Mouse (Mus musculus): ENCODE results near the gene Elk4. TPM values are rescaled to one million over a fixed set of nuclear protein-coding genes. Genes with fewer than 3 reads are reported as not detected.

The Elk4 gene
- polyA plus RNA-seq, 1 experiment from 2014 or later: 10.7 TPM

DNA sequence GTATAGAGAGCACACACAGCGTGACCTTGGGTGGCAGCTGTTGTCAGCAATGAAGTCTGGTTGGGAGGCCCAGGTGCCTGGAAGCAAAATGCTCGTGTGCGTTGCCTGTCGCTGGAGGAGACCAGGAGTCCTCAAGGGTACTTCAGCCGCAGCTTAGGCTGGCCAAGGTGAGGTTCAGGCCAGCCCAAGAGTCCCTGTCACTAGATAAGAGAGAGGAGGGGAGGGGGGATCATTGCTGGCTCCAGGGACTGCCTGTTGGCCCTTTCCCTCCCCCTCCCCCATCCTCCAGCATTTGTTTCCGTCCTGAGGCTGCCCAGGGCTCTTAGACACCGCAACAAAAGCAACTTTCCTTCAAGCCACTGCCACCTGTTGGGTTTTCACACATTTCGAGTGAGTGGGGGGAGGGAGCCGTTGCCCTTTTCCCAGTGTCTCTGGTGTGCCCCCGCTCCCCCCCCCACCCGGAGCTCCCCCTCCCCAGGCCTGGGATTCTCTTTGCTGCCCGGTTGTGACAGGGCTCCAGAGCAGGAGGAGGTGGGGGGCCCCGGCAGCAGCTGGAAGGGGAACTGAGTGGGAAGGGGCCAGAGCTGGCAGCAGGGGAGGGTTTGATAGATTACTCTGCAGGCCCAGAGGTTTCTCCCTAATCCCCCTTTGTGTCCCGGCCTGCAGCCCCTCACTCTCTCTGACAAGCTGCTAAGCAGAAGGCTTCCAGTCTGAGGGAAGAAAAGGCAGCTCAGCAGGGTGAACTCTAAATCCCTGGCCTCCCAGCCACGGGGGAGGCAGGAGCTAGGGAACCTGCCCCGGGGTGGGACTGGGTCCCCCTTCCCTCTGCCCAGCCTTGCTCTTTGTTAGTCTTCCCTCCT is 36.5 kb upstream of the Elk4 start:
- DNase-seq (no peak), ATAC-seq (peak; percentile 27; the same call in 1 of the 2 replicates)
- H3K27ac ChIP-seq (ENCODE audit: low read depth): peak overlapping the region; percentile 62
- peak overlapping the region; percentile 26 for H3K4me3 ChIP-seq (ENCODE audit: low read depth, low read length)
- H3K4me1 ChIP-seq (ENCODE audit: insufficient read depth): peaks cover 37% of the 10 kb centered on the region
- TF ChIP-seq CTCF (IDR thresholded peaks at IDR 0.05; ENCODE audit: low read depth): no peak
- no peak for TF ChIP-seq EP300 (IDR thresholded peaks at IDR 0.05; ENCODE audit: low read depth)
- H3K9ac ChIP-seq (replicated peaks): peak overlapping the region; percentile 53
- 9% methylated on average over 16 of the region's 16 CpGs for WGBS (ENCODE audit: insufficient replicate concordance)
- H3K36me3 ChIP-seq (replicated peaks; ENCODE audit: insufficient read depth, low read length): no peaks in the 10 kb centered on the region
- H3K4me2 ChIP-seq (ENCODE audit: low read depth, low read length): peak overlapping the region; percentile 62
- no peaks in the 10 kb centered on the region for H3K27me3 ChIP-seq (ENCODE audit: insufficient read depth, low read length)
- no peaks in the 10 kb centered on the region for H3K9me3 ChIP-seq (ENCODE audit: low read length)

GRCm38 (mm10) chr1:131971771-131972497 is 35.5 kb upstream of the Elk4 start:
- peaks cover 36% of the 10 kb centered on the region for H3K4me1 ChIP-seq (ENCODE audit: insufficient read depth)
- peak overlapping the region; percentile 15; the same call in 1 of the 2 replicates for H3K4me3 ChIP-seq (ENCODE audit: low read depth, low read length)
- peak overlapping the region; percentile 44; the same call in 1 of the 2 replicates for H3K9ac ChIP-seq (replicated peaks)
- H3K27me3 ChIP-seq (ENCODE audit: insufficient read depth, low read length): no peaks in the 10 kb centered on the region
- TF ChIP-seq EP300 (IDR thresholded peaks at IDR 0.05; ENCODE audit: low read depth) (no peak), CTCF (IDR thresholded peaks at IDR 0.05; ENCODE audit: low read depth) (no peak)
- H3K4me2 ChIP-seq (ENCODE audit: low read depth, low read length): peak overlapping the region; percentile 62
- H3K27ac ChIP-seq (ENCODE audit: low read depth): peak overlapping the region; percentile 64
- H3K36me3 ChIP-seq (replicated peaks; ENCODE audit: insufficient read depth, low read length): no peaks in the 10 kb centered on the region
- DNase-seq: no peak
- no peaks in the 10 kb centered on the region for H3K9me3 ChIP-seq (ENCODE audit: low read length)
- 50% methylated on average over 15 of the region's 15 CpGs for whole genome bisulfite sequencing (ENCODE audit: insufficient replicate concordance)
- ATAC-seq: 0 out of 2 replicates have a peak, but pooled peaks have one; percentile 1

DNA sequence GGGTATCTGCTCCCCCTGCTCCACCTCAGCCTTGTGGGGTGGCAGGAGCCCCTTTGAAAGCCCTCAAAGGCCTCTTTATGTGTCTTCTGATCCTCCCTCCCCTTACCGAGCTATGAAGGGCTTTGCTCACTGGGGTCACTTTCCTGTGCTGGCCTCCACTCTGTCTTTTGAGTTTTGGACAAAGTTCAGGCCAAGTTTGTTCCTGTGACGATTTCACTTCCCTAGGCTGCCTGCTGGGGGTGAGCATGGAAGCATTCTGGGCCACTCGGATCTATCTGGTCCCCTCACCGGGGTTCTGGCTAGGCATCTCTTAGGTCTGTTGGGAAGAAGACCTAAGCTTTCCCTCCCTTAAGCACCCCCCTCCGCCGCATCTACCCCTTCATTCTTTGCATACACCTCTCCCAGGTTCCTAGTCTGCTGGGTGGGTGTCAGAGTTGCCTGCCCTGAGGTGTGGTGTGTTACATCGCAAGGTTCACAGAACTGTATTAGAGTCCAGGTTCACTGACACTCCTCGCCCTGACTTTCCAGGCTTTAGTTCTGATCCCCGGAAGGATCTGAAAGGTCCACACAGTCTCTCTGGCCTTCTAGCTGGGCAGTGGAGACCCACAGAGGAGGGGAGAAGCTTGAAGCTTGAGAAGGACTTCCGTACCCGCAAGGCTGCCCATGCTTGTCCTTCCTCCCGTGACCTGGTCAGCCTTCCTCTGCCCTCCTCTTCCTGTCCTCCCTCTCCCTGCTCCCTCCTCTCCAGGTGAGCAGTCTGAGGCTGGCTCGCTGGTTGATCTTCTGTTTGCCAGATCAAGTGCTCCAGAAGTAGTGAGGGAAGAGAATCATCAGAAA is 34.7 kb upstream of the Elk4 start:
- Histone ChIP-seq H3K9ac (replicated peaks) (peak overlapping the region; percentile 46), H3K27ac (ENCODE audit: low read depth) (peak overlapping the region; percentile 64)
- peak; percentile 19; the same call in 1 of the 2 replicates for ATAC-seq

DNA sequence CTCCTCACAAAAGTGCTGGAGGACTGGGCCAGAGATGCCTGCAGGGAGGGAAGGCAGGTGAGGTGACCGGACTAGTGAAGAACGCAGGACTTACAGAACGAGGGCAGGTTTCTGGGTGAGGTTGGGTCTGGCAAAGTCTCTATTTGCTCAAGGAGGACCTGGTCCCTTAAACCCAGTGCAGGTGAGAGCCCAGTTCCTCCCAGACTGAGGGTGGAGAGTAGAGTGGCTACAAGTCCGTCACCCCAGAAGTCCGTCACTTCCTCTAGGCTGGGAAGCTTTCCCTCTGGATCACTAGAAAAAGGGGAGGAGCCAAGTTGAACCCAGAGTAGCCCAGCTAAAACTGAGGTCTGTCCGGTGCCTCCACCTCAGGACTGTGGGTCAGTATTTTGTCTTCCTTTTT is 33.4 kb upstream of the Elk4 start:
- TF ChIP-seq EP300 (IDR thresholded peaks at IDR 0.05; ENCODE audit: low read depth) (no peak), CTCF (IDR thresholded peaks at IDR 0.05; ENCODE audit: low read depth) (no peak)
- WGBS (ENCODE audit: insufficient replicate concordance): 78% methylated on average over 6 of the region's 6 CpGs
- no peak for DNase-seq
- Histone ChIP-seq H3K27ac (ENCODE audit: low read depth) (no peak overlapping the region), H3K9me3 (ENCODE audit: low read length) (no peaks in the 10 kb centered on the region), H3K4me1 (ENCODE audit: insufficient read depth) (peaks cover 36% of the 10 kb centered on the region), H3K36me3 (replicated peaks; ENCODE audit: insufficient read depth, low read length) (0 out of 2 replicates have a peak, but pooled peaks cover 4% of the 10 kb centered on the region), H3K27me3 (ENCODE audit: insufficient read depth, low read length) (no peaks in the 10 kb centered on the region), H3K4me2 (ENCODE audit: low read depth, low read length) (no peak overlapping the region), H3K9ac (replicated peaks) (no peak overlapping the region), H3K4me3 (ENCODE audit: low read depth, low read length) (no peak overlapping the region)
- ATAC-seq: no peak

More for the DNA sequence above, 34.7 kb upstream of the Elk4 start:
- H3K27me3 ChIP-seq (ENCODE audit: insufficient read depth, low read length): no peaks in the 10 kb centered on the region
- 0 out of 2 replicates have a peak, but pooled peaks cover 4% of the 10 kb centered on the region for H3K36me3 ChIP-seq (replicated peaks; ENCODE audit: insufficient read depth, low read length)
- no peaks in the 10 kb centered on the region for H3K9me3 ChIP-seq (ENCODE audit: low read length)
- peak overlapping the region; percentile 62 for H3K4me2 ChIP-seq (ENCODE audit: low read depth, low read length)
- 47% methylated on average over 13 of the region's 13 CpGs for WGBS (ENCODE audit: insufficient replicate concordance)
- no peak for DNase-seq
- peaks cover 36% of the 10 kb centered on the region for H3K4me1 ChIP-seq (ENCODE audit: insufficient read depth)
- peak overlapping the region; percentile 17 for H3K4me3 ChIP-seq (ENCODE audit: low read depth, low read length)
- TF ChIP-seq CTCF (IDR thresholded peaks at IDR 0.05; ENCODE audit: low read depth): no peak
- no peak for TF ChIP-seq EP300 (IDR thresholded peaks at IDR 0.05; ENCODE audit: low read depth)

GRCm38 (mm10) chr1:131976886-131977285 is 30.5 kb upstream of the Elk4 start:
- DNase-seq (no peak), ATAC-seq (no peak)
- Histone ChIP-seq H3K27me3 (ENCODE audit: insufficient read depth, low read length) (no peaks in the 10 kb centered on the region), H3K27ac (ENCODE audit: low read depth) (no peak overlapping the region), H3K4me3 (ENCODE audit: low read depth, low read length) (no peak overlapping the region), H3K4me2 (ENCODE audit: low read depth, low read length) (no peak overlapping the region), H3K9ac (replicated peaks) (no peak overlapping the region), H3K4me1 (ENCODE audit: insufficient read depth) (peaks cover 14% of the 10 kb centered on the region), H3K9me3 (ENCODE audit: low read length) (no peaks in the 10 kb centered on the region), H3K36me3 (replicated peaks; ENCODE audit: insufficient read depth, low read length) (0 out of 2 replicates have a peak, but pooled peaks cover 4% of the 10 kb centered on the region)
- TF ChIP-seq CTCF (IDR thresholded peaks at IDR 0.05; ENCODE audit: low read depth) (no peak), EP300 (IDR thresholded peaks at IDR 0.05; ENCODE audit: low read depth) (no peak)
- 74% methylated on average over 5 of the region's 5 CpGs for WGBS (ENCODE audit: insufficient replicate concordance)
